Mouse (Mus musculus) c-Kit-negative CD71-positive TER-119-positive erythroid progenitor cells, embryonic 14.5 days (primary cell): ENCODE data around the gene Dtd1.
"Not testable (repeated sequence)": the region's sequence is repeated elsewhere in the genome, so short reads cannot be mapped to it uniquely, and the experiment has no call there.

Source experiments
- DNase-seq: peaks from one replicate; pipeline ENCODE4 v3.0.0-alpha.2; 2013; ENCODE audit warnings: low read depth, low spot score

Dtd1 gene

DNA sequence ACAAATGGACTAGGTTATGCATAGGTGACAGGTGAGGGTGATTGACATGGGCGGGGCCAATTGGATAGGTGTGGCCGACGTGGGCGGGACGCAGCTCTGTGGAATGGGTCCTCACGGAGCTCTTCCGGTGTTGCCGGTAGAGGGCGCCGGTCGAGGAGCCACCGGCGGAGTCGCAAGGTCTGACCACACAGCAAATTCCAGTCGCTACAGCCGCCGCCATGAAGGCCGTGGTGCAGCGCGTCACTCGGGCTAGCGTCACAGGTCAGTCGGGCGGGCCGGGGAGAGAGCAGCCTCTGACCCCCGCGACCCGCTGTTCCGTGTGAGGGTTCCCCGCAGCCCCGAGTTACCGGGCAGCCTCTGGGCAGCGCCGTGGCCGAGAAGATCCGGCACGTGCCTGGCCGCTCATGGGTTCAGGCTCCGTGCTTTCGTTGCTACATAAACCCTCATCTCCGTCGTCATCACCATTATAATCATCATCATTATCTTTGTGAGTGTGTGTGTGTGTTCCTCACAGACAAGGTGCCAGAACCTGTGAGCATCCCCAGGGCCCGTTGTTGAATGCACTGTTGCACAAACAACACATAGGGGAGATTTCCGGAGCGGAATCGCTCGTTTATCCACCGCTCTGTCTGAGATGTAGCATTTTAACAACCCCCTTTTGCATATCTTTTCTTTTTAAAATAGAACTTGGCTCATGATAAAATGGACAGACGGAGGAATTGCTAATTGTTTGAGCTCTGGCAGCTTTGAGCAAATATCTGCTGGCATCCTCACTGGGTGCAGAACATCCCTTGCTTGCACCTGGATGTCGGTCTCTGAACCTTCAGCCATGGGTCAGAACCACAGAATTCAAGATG, at the start of gene Dtd1:
Dtd1 (plus strand) TSS at position 67 of the 857 bp plus-strand sequence.
- peak; percentile 79 for DNase-seq

DNA sequence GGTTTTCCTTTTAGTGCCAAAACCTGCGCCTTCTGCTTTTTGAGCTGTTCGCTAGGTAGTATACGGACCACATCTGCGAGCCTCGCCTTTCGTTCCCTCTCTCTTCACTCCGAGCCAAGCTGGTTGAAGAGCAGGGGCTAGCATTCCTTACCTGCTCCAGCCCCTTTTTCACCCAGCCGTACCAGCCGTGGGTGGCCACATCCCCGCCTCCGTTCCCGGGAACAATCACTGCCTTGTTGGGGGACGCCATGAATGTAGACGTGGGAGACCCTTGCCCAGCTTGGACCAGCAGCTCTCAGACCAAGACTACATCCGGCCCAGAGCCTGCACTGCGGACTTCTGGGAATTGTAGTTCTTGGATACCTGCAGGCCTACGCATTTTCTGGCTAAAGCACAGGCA, 49.2 kb upstream of the Dtd1 start, which contains the start of gene Rbbp9:
Rbbp9 (minus strand) TSS at position 341 of the 400 bp plus-strand sequence.
- DNase-seq = no peak

DNA sequence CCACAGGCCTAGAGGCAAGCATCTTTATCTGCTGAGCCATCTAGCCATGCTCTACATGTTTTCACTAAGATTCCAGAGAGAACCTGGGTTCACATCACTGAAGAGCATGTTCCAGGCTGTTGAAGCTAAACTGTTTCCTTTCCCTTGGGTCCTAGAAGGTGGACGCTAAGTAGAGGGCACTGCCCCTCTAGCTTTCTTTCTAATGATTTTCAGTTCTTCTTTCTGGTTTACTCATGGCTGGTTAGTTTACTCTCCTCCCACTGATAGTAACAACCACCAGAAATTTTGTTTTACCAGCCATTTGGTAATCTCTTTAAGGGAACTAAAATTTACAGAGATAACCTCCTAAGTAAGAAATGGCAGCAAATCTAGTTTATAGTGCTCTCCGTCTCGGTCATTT, 45.8 kb upstream of the Dtd1 start:
- DNase-seq = no peak

DNA sequence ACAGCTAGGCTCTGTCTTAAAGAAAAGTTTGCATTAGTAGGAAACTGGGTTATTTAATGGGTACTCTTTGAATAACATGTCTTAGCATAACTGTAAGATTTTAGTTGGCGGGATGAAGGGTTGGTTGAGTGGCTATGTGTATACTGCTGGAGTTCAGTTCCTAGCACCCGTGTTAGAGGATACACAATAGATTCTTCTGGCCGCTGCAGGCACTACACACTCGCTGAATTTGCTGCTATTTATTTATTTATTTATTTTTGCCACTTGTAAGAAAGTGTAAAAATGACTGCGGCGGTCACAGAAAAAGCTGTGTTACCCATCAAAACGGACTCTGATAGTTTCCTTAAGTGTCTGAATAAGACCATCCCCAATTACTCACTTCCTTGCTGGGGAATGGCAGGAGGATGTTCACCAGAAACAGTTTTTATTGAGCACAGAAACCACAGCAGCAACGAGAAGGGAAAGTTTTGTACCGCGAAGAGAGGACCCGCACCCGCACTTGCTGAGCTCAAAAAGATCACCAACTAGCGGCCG, 44.3 kb upstream of the Dtd1 start:
- DNase-seq = no peak

DNA sequence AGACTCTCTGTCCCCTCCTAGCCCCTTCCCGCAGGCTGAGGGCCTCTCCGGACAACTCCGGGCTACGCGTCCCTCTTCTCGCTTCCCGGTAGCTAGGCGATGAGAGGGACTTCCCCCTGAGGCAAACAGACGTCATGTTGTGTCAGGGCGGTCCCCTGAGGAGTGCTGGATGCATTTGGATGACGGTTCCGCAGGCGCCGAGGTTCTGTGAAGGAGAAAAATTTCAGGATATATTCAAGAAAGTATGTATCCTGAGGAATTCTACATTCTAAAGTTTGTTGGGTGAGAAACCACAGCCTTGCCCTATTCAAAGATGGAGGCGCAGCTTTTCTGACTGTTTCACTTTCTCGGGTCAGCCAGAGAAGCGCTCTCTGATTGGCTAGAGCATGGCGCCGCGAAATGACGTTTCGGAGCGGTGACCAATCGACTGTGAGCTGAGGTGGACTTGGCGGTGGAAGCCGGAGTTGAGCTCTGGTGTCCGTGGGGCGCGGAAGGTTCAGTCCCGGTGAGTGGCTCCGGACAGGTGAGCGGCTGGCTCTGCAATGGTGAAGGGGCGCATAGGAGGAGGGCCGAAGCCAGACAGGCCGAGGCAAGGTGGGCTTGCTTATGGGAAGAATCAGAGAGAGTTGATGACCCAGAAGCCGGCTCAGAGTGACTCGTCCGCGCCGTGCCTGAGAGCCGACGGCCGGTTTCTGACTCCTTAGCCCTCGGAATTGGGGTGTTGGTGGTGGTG, 43.7 kb upstream of the Dtd1 start, which contains the start of gene Sec23b:
Sec23b (plus strand) TSS at position 410 of the 733 bp plus-strand sequence.
- peak; percentile 97 for DNase-seq

DNA sequence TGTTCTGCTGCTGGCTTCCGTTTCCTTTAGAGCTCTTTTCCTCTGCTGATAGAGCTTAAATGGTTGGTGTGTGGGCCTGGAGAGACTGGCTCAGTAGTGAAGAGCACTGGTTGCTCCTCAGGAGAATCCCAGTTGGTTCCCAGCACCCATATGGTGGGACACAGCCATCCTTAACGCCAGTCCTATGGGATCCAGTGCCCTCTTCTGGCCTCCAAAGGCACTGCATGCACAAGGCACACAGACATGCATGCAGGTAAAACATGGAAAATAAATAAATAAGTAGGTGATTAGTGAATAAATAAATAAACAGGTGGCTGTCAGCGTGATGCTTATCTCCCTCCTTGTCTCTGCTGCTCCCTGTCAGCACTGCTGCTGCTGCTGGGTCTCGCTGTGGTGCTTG, 11.0 kb upstream of the Dtd1 start:
- no peak for DNase-seq

DNA sequence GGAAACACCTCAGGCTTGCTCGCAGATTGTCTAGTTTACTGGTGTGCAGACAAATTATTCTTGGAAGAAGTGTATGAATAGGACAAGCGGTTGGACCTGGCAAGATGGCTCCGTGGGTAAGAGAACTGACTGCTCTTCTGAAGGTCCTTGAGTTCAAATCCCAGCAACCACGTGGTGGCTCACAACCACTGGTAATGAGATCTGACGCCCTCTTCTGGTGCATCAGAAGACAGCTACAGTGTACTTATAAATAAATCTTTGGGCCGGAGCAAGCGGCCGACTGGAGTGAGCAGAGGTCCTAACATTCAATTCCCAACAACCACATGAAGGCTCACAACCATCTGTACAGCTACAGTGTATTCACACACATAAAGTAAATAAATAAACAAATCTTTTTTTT, 6.7 kb upstream of the Dtd1 start:
- not testable (repeated sequence) for DNase-seq

DNA sequence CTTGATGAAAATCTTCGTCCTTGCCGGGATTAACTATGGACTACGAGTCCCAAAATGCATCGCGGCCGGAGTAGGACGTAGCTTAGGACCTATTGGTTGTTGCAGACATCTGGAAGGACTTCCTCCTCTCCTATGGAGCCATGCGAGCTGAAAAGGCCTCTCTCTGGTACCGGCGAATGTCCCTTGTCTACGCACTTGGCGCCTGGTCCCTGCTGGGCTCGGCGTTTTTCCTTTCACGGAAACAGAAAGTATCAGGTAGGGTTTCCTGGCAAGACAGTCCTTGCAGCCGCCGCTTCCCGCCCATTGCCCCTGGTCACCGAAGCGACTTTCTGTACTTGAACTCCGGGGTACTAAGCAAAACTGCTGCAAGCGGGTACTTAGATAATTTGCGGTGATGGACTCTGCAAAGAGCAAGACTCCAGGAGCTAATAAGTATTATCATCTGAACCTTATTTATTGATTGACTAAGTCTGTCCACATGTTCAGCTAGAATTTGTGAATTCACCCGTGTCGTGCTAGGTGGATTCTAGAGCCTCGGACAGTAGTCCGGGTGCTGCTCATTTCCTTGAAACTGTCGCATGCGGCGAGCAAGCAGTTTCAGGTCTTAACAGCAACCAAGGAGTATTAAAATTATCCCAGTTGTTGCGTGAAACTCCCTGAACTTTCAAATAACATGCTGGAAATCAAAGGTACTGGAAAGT, 5.6 kb upstream of the Dtd1 start, which contains the start of gene Smim26:
Smim26 (plus strand) TSS at position 104 of the 701 bp plus-strand sequence.
- peak; percentile 57 for DNase-seq

DNA sequence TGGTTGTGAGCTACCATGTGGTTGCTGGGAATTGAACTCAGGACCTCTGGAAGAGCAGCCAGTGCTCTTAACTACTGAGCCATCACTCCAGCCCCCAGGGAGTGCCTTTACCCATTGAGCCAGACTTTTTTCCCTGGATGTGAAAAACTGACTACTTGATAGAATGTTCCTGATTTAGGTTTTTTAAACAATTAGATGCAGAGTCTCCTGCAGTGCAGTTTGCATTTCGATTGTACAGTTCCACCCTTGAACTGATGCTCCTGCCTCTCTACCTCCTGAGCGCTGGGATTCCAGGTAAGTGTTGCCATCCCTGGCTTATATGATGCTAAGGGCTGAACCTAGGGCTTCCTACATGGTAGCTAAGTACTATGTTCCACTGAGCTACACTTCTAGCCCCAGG, 1.7 kb upstream of the Dtd1 start:
- DNase-seq = no peak

DNA sequence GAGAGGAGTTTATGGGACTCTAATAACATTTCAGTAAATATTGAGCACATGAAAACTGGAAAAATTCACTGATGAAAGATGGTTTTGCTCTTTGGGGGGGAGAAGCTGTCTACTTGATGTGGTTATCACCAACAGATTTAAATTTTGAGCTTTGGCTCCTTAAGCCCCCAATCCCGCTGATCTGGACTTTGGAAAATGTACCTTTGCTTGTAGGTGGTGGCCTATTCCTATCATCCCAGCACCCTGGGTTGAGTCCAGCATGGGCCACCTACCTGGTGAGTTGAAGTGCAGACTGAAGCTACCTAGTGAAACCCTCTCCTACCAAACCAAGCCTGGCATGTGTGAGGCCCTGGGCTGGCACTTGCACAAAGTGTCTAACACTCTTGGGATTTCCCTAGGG, 1.9 kb downstream of the Dtd1 start:
- no peak for DNase-seq

DNA sequence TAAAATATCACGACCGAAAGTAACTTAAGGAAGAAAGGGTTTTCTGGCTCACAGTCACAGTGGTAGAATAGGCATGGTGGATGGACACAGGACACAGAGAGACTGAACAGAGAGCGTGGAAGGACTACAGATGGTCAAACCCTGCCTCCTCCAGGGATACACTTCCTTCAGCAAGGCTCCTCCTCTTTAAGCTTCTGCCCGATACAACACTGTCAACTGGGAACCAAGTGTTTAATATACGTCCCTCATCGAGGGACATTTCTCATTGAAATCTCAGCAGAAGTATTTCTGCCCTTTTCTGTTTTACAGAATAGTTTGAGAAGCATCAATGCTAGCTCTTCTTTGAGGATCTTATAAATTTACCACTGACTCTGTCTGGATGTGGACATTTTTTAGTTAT, 14.3 kb downstream of the Dtd1 start:
- no peak for DNase-seq

DNA sequence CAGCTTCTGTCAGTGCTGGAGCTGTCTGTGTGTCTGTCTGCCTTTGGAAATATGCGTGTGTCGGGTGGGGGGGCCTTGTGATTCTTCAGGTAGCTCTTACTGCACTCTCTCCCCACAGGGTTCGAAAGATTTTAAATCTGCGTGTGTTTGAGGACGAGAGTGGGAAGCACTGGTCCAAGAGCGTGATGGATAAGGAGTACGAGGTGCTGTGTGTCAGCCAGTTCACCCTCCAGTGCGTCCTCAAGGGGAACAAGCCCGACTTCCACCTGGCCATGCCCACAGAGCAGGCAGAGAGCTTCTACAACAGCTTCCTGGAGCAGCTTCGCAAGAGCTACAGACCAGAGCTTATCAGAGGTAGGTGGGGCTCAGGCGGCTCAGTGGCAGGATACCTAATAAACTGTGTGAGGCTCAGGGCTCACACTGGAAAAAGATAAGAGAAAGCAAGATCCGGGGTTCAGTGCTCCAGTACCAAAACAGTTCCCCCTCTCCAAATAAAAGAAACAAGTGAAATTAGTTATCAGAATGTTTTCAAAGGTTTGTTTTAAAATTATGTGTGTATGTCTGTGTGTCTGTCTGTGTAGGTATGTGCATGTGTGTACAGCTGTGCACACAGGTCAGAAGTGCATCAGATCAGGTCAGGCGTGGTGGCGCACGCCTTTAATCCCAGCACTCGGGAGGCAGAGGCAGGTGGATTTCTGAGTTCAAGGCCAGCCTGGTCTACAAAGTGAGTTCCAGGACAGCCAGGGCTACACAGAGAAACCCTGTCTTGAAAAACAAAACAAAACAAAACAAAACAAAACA, 17.6 kb downstream of the Dtd1 start:
- no peak for DNase-seq

DNA sequence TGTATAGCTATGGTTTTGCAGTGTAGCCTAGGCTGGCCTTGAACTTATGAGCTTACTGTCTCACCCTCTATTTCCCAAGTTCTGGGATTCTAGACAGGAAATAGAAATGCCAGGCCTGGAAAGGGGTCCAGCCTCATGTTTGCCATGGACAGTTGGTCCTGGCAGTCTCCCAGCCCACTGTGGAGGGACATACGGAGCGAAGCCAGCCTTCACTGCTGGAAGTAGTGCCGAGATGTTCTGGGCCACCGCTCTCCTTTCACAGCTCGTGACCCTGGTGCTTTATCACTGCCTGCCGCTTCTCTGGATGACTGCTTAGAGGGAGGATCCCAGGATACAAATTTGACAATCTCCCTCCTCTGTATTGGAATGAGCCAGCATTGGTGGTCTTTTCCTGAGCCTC, 21.8 kb downstream of the Dtd1 start:
- DNase-seq = no peak

DNA sequence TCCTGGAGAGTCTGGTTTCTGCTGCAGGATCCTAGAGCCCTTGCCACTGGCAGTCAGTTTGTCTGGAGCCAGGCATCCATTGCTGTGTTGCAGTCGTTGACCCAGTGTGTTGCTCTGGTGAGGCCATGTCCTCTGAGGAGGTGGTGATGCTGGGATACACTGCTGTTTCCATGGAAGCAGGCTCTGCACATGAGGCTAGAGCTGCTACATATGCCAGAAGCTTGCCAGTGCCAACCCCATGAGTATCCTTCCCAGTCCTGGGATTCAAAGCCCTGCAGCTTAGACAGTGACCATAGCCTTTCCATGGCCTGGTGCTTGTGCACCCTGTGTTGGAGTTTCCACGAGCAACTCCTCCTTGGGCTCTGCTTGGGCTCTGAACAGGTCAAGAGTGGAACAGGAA, 33.9 kb downstream of the Dtd1 start:
- DNase-seq = no peak

DNA sequence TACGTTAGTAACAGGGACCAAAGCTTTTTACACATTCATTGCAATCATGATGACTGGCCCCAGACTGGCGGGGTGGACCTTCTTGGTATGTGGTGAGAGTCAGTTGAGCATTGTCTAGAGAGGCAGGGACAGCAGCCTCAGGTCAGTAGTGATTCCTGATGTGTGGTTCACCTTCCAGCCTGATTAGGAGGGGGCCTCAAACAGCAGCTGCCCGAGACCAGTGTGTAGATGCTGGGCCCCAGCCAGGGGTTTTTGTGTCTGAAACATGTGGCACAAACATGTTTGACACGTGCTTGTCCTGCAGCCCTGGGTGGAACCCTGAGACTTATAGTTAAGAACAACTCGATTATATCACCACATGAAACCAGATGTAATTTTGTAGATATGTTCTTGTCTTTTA, 34.5 kb downstream of the Dtd1 start:
- DNase-seq = no peak

DNA sequence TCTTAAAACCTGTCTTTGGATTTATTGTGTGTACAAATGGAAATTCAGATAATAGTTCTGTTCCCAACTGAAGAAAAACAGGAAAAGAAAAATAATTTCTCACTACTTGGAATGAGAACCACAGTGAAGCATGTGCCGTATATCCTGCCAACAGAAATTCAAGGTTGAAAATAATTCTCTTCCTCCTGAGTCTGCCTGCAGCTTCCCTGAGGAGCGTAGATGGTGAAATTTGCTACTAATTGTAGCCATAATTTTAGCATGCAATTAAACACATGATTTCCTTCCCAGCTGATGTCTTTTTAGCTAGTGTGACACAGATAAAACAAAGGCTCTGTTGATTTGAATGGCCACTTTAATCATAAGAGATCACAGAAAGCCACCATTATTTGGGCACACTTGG, 35.0 kb downstream of the Dtd1 start:
- no peak for DNase-seq

DNA sequence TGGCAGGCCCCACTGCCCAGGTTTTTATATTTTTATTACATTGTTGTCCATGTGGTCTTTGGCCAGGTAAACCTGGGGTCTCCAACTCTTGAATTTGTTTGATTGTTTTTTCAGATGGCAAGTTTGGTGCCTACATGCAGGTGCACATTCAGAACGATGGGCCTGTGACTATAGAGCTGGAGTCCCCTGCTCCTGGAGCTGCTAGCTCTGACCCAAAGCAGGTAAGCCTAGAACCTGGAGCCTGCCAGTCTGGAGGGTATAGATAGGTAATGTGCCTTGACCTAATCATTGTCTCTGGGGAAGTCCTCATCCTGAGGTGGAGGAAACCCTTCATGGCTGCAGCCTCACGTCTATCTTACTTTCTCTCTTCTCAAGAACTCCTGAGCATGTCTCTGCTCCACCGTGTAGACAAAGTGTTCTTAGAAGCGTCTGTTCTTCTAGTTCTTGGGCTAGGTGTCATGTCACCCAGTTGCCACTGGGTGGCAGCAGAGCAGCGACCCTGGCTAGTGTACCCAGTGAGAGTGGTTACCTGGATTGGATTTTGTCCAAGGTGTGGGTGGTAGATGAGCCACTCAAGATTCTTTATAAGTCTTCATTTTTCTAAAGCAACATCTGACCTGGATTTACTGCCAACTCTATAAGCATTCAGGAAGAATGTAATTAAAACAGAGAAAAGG, 36.1 kb downstream of the Dtd1 start:
- peak; percentile 13 for DNase-seq

DNA sequence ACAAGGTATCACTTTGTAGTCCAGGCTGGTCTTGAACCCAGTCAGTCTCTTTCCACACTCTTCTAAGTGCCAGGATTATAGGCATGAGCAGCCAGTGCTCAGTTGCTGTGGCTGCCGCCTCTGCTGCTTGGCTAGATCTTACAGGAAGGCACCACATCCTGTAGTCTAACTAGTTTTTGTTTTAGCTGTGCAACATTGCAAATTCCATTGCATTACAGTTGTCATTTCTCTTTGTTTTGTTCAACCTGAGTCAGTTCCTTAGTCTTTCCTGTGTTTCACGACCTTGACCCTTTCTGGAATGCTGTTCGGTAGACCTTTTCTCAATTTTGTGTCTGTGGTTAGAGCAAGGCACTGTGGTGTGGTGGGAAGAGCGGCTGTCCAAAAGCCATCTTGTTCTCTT, 37.5 kb downstream of the Dtd1 start:
- no peak for DNase-seq

DNA sequence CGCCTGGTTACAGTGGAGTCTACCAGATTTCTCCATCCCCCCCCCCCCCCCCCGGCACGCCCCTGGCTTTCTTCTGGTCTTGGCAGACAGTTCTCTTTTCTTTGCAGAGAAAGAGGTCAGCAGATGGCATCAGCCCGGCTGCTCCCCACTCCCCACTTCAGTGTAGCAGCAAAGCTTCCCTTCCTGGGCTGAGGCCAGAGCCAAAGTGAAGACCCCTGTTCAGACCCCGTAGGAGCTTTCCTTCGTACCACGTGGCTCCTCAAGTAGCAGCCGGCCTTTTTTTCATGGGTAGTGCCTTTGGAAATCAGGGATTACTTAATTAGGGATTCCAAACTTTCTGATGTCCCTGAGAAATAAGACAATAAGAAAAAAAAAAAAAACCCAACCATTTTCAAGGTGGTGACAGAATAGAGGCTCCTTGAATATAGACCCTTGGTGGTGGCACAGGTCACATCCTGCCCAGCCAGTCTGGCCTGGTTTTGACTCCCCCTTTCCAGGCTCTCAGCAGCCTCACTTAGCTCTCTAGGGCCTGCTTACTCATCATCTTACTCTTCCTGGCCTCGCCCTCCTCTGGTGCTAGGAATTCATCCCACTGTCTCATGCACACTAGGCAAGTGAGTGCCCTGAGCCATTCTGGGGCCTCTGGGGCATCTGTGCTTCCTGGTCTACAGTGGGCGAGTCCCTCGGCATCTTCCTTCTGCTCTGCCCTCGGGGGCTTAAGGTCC, 38.1 kb downstream of the Dtd1 start:
- DNase-seq = no peak

DNA sequence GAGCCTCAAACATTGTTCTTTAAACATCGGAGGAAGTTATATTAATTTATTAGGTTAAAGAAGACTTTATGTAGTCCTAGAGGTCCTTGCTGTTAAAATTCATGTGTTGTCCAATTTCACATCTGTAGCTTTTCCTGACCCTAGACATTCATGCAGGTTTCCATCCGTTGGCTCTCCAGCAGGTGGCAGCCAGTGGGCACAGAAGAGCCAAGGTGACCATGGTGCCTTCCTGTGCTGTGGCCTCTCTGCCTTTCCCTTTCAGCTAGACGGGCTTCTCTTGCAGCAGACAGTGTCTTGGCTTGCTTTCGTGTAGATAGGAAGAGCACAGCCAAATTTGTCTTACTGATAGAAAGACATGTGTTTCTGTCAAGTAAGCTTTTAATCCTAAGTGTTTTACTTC, 39.0 kb downstream of the Dtd1 start:
- no peak for DNase-seq
